Mouse (Mus musculus): ENCODE measurements at regions not wholly inside any gene's neighbourhood (a gene's known extent, or its start where the extent isn't known, plus 50 kb on each side); places are given as distances from the start of the nearest gene placed in this dataset.

GRCm38 (mm10) chr7:70047415-70047753, 319.2 kb downstream of the Nr2f2 start:
- no peaks in the 10 kb centered on the region for H3K36me3 ChIP-seq (ENCODE audit: control insufficient read depth, insufficient read depth, low read length)
- H3K27ac ChIP-seq (replicated peaks; ENCODE audit: insufficient read depth, low read depth, low read length): no peak overlapping the region
- no peaks in the 10 kb centered on the region for H3K27me3 ChIP-seq (ENCODE audit: control insufficient read depth, insufficient read depth, low read length)
- TF ChIP-seq POLR2A (IDR thresholded peaks at IDR 0.05; ENCODE audit: extremely low read depth, insufficient read depth, low read length): no peak
- no peak for TF ChIP-seq CTCF (IDR thresholded peaks at IDR 0.05; ENCODE audit: low read depth, low read length)
- WGBS: 92% methylated on average over 5 of the region's 5 CpGs
- H3K9ac ChIP-seq (ENCODE audit: low read depth, low read length): no peak overlapping the region
- no peaks in the 10 kb centered on the region for H3K79me2 ChIP-seq (ENCODE audit: control insufficient read depth, insufficient read depth, low read length)
- H3K4me3 ChIP-seq (ENCODE audit: insufficient read depth, low read depth, low read length): no peak overlapping the region
- H3K4me1 ChIP-seq (ENCODE audit: control insufficient read depth, insufficient read depth, low read length): no peaks in the 10 kb centered on the region
- no peak for DNase-seq (ENCODE audit: extremely low read depth, low read depth, low spot score)

DNA sequence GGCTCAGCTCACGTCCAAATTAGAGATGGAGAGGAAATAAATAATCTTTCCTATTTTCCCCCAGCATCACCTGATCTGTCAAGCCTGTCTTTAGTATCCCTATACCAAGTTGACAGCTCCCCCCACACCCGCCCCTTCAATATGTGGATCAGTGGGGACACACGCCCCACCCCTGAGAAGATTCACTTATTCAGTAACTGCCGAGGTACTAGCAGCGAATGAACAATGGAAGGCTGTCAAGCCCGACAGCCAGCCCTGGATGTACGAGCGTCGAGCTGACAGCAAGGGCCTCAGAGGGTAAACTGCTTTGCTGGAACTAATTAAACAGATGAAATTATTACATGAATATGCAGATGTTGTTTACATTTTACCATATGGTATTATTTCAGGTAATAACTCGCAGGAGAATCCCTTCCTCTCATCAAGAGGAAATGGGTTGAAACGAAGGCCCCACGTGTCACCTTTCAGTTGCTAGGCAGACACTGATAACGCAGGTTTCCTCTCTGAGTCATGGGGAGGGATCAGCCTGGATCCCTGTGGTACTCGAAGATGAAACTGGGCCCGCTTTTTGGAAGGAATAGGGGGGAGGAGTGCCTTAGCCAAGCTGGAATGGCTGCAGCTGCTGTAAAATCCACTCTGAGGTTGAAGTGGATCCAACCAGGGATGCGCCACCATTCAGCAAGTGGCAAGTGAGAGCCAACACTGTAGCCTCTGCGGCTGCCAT, 319.7 kb downstream of the Nr2f2 start:
- Histone ChIP-seq H3K27me3 (ENCODE audit: control insufficient read depth, insufficient read depth, low read length) (no peaks in the 10 kb centered on the region), H3K9ac (ENCODE audit: low read depth, low read length) (no peak overlapping the region), H3K36me3 (ENCODE audit: control insufficient read depth, insufficient read depth, low read length) (no peaks in the 10 kb centered on the region), H3K4me1 (ENCODE audit: control insufficient read depth, insufficient read depth, low read length) (no peaks in the 10 kb centered on the region), H3K4me3 (ENCODE audit: insufficient read depth, low read depth, low read length) (no peak overlapping the region), H3K27ac (replicated peaks; ENCODE audit: insufficient read depth, low read depth, low read length) (no peak overlapping the region), H3K79me2 (ENCODE audit: control insufficient read depth, insufficient read depth, low read length) (no peaks in the 10 kb centered on the region)
- 77% methylated on average over 17 of the region's 17 CpGs for WGBS
- TF ChIP-seq CTCF (IDR thresholded peaks at IDR 0.05; ENCODE audit: low read depth, low read length) (no peak), POLR2A (IDR thresholded peaks at IDR 0.05; ENCODE audit: extremely low read depth, insufficient read depth, low read length) (no peak)
- DNase-seq (ENCODE audit: extremely low read depth, low read depth, low spot score): no peak

DNA sequence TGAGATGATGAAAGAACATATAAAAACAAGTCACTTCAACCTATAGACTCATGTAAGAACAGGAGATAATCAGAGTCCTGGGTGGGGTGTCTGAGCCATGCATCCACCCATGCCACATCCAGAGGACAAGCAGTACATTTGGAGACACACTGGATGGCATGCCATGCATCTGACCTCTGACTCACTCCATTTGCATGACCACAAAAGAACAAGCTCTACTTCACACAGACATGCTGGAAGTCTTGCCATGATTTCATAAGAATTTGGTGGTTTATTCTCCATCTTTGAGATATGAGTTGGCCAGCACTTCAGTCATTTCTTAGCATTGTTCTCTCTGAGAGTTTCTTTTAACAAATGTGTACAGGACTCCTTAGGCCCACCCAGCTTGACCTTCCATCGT, 329.5 kb downstream of the Nr2f2 start:
- Histone ChIP-seq H3K4me3 (ENCODE audit: insufficient read depth, low read depth, low read length) (no peak overlapping the region), H3K4me1 (ENCODE audit: control insufficient read depth, insufficient read depth, low read length) (peaks cover 2% of the 10 kb centered on the region; the same call in 1 of the 2 replicates), H3K36me3 (ENCODE audit: control insufficient read depth, insufficient read depth, low read length) (no peaks in the 10 kb centered on the region), H3K27me3 (ENCODE audit: control insufficient read depth, insufficient read depth, low read length) (no peaks in the 10 kb centered on the region), H3K9ac (ENCODE audit: low read depth, low read length) (no peak overlapping the region), H3K27ac (replicated peaks; ENCODE audit: insufficient read depth, low read depth, low read length) (no peak overlapping the region), H3K79me2 (ENCODE audit: control insufficient read depth, insufficient read depth, low read length) (no peaks in the 10 kb centered on the region)
- TF ChIP-seq CTCF (IDR thresholded peaks at IDR 0.05; ENCODE audit: low read depth, low read length) (no peak), POLR2A (IDR thresholded peaks at IDR 0.05; ENCODE audit: extremely low read depth, insufficient read depth, low read length) (no peak)
- 78% methylated on average over 1 of the region's 1 CpGs for WGBS
- no peak for DNase-seq (ENCODE audit: extremely low read depth, low read depth, low spot score)

DNA sequence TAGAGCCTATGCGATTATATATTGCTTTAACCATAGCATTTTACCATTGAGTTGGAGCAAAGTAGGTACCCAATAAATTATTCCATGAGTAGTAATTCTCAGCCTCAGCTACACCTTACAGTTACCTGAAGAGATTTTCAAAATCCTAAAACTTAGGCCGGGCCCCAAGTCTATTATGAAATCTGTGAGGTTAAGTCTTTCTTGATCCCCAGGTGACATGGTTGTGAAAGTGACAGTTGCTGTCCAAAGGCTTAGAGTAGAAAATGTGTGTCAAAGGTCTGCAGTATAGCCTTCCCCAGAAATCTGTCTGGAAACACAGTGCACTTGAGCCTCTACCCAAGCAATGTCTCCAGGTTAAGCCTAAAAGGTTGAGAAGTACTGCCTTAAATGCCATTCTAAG, 333.7 kb downstream of the Nr2f2 start:
- H3K36me3 ChIP-seq (ENCODE audit: control insufficient read depth, insufficient read depth, low read length): no peaks in the 10 kb centered on the region
- peak; percentile 43 for DNase-seq (ENCODE audit: extremely low read depth, low read depth, low spot score)
- H3K79me2 ChIP-seq (ENCODE audit: control insufficient read depth, insufficient read depth, low read length): no peaks in the 10 kb centered on the region
- no peaks in the 10 kb centered on the region for H3K27me3 ChIP-seq (ENCODE audit: control insufficient read depth, insufficient read depth, low read length)
- no peak for TF ChIP-seq CTCF (IDR thresholded peaks at IDR 0.05; ENCODE audit: low read depth, low read length)
- TF ChIP-seq POLR2A (IDR thresholded peaks at IDR 0.05; ENCODE audit: extremely low read depth, insufficient read depth, low read length): no peak
- H3K4me3 ChIP-seq (ENCODE audit: insufficient read depth, low read depth, low read length): no peak overlapping the region
- WGBS: 62% methylated on average over 2 of the region's 2 CpGs
- peaks cover 2% of the 10 kb centered on the region; the same call in 1 of the 2 replicates for H3K4me1 ChIP-seq (ENCODE audit: control insufficient read depth, insufficient read depth, low read length)
- no peak overlapping the region for H3K9ac ChIP-seq (ENCODE audit: low read depth, low read length)
- H3K27ac ChIP-seq (replicated peaks; ENCODE audit: insufficient read depth, low read depth, low read length): no peak overlapping the region

DNA sequence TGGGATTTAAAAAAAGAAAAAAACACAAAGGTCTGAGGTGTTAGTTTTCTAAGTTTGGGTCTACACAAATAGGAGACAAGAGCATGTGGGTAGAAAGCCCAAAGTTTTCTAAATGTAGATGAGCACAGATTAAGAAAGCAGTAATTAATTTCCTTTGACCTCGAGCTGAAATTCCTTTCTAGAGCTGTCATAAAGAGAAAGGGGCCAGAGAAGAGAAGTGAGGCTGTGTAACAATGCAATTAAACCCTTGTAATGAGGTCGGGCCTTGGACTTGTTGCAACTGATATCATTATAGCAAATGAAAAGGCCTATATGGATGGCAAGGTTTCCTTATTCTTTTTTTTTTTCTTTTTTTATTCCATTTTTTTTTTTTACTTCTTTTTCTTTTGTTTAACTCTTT, 337.2 kb downstream of the Nr2f2 start:
- Histone ChIP-seq H3K27ac (replicated peaks; ENCODE audit: insufficient read depth, low read depth, low read length) (no peak overlapping the region), H3K9ac (ENCODE audit: low read depth, low read length) (no peak overlapping the region), H3K36me3 (ENCODE audit: control insufficient read depth, insufficient read depth, low read length) (no peaks in the 10 kb centered on the region), H3K4me3 (ENCODE audit: insufficient read depth, low read depth, low read length) (no peak overlapping the region), H3K79me2 (ENCODE audit: control insufficient read depth, insufficient read depth, low read length) (no peaks in the 10 kb centered on the region), H3K27me3 (ENCODE audit: control insufficient read depth, insufficient read depth, low read length) (no peaks in the 10 kb centered on the region), H3K4me1 (ENCODE audit: control insufficient read depth, insufficient read depth, low read length) (peaks cover 2% of the 10 kb centered on the region; the same call in 1 of the 2 replicates)
- 71% methylated on average over 2 of the region's 2 CpGs for WGBS
- no peak for TF ChIP-seq POLR2A (IDR thresholded peaks at IDR 0.05; ENCODE audit: extremely low read depth, insufficient read depth, low read length)
- TF ChIP-seq CTCF (IDR thresholded peaks at IDR 0.05; ENCODE audit: low read depth, low read length): no peak
- DNase-seq (ENCODE audit: extremely low read depth, low read depth, low spot score): no peak

DNA sequence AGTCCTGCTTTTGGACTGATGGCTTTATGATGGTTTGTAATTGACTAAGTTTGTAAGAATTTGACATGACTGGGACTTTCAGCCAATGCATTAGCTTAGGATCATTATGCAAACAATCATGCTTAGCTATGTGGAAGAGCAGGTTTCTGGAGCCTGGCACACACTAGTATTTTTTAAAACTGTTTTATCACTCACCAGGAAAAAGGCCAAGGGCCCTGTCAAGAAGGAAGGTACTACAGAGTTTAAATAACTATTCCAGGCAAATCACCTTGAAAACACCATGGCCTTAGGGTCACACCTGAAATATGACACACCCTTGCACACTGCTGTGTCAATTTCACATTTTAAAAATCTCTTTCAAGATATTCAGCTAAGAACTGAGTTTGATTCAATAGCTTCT, 341.0 kb downstream of the Nr2f2 start:
- H3K79me2 ChIP-seq (ENCODE audit: control insufficient read depth, insufficient read depth, low read length): no peaks in the 10 kb centered on the region
- DNase-seq (ENCODE audit: extremely low read depth, low read depth, low spot score): no peak
- H3K36me3 ChIP-seq (ENCODE audit: control insufficient read depth, insufficient read depth, low read length): no peaks in the 10 kb centered on the region

More for the DNA sequence above, 341.0 kb downstream of the Nr2f2 start:
- H3K4me3 ChIP-seq (ENCODE audit: insufficient read depth, low read depth, low read length): no peak overlapping the region
- TF ChIP-seq POLR2A (IDR thresholded peaks at IDR 0.05; ENCODE audit: extremely low read depth, insufficient read depth, low read length) (no peak), CTCF (IDR thresholded peaks at IDR 0.05; ENCODE audit: low read depth, low read length) (no peak)
- H3K27ac ChIP-seq (replicated peaks; ENCODE audit: insufficient read depth, low read depth, low read length): no peak overlapping the region
- no peak overlapping the region for H3K9ac ChIP-seq (ENCODE audit: low read depth, low read length)
- no peaks in the 10 kb centered on the region for H3K27me3 ChIP-seq (ENCODE audit: control insufficient read depth, insufficient read depth, low read length)
- H3K4me1 ChIP-seq (ENCODE audit: control insufficient read depth, insufficient read depth, low read length): no peaks in the 10 kb centered on the region

Measured in liver, adult 2 months (tissue).